Mouse (Mus musculus): ENCODE results near the gene Fgfr2. TPM values are rescaled to one million over a fixed set of nuclear protein-coding genes. Genes with fewer than 3 reads are reported as not detected.

The Fgfr2 gene
- polyA plus RNA-seq, 1 experiment from 2014 or later, result 93.4 TPM

GRCm38 (mm10) chr7:132181586-132182198, 941.5 kb downstream of the Fgfr2 start:
- H3K27me3 ChIP-seq (ENCODE audit: control insufficient read depth, insufficient read depth, low read length), result no peaks in the 10 kb centered on the region
- no peaks in the 10 kb centered on the region for H3K9me3 ChIP-seq (replicated peaks; ENCODE audit: control insufficient read depth, low read length)
- no peak overlapping the region for H3K27ac ChIP-seq (ENCODE audit: low read length)
- H3K9ac ChIP-seq (ENCODE audit: low read length), result no peak overlapping the region
- H3K4me1 ChIP-seq (ENCODE audit: control insufficient read depth, insufficient read depth, low read length), result no peaks in the 10 kb centered on the region
- 65% methylated on average over 4 of the region's 4 CpGs for WGBS
- H3K36me3 ChIP-seq (ENCODE audit: control insufficient read depth, insufficient read depth, low read length), result no peaks in the 10 kb centered on the region
- no peak overlapping the region for H3K4me3 ChIP-seq (replicated peaks; ENCODE audit: low read length)
- no peak overlapping the region for H3K4me2 ChIP-seq (ENCODE audit: low read depth, low read length)
- ATAC-seq (ENCODE audit: insufficient read depth, low FRiP score), result no peak

GRCm38 (mm10) chr7:132181042-132181441, 942.1 kb downstream of the Fgfr2 start:
- ATAC-seq (ENCODE audit: insufficient read depth, low FRiP score), result no peak
- 90% methylated on average over 3 of the region's 3 CpGs for WGBS
- Histone ChIP-seq H3K27me3 (ENCODE audit: control insufficient read depth, insufficient read depth, low read length) (no peaks in the 10 kb centered on the region), H3K9ac (ENCODE audit: low read length) (no peak overlapping the region), H3K9me3 (replicated peaks; ENCODE audit: control insufficient read depth, low read length) (no peaks in the 10 kb centered on the region), H3K4me2 (ENCODE audit: low read depth, low read length) (no peak overlapping the region), H3K4me1 (ENCODE audit: control insufficient read depth, insufficient read depth, low read length) (no peaks in the 10 kb centered on the region), H3K36me3 (ENCODE audit: control insufficient read depth, insufficient read depth, low read length) (no peaks in the 10 kb centered on the region), H3K4me3 (replicated peaks; ENCODE audit: low read length) (no peak overlapping the region), H3K27ac (ENCODE audit: low read length) (no peak overlapping the region)

- Histone ChIP-seq H3K9ac (ENCODE audit: low read length) (no peak overlapping the region), H3K4me1 (ENCODE audit: control insufficient read depth, insufficient read depth, low read length) (no peaks in the 10 kb centered on the region), H3K4me2 (ENCODE audit: low read depth, low read length) (no peak overlapping the region), H3K27me3 (ENCODE audit: control insufficient read depth, insufficient read depth, low read length) (no peaks in the 10 kb centered on the region), H3K27ac (ENCODE audit: low read length) (no peak overlapping the region), H3K9me3 (replicated peaks; ENCODE audit: control insufficient read depth, low read length) (no peaks in the 10 kb centered on the region), H3K4me3 (replicated peaks; ENCODE audit: low read length) (no peak overlapping the region), H3K36me3 (ENCODE audit: control insufficient read depth, insufficient read depth, low read length) (no peaks in the 10 kb centered on the region)
- ATAC-seq (ENCODE audit: insufficient read depth, low FRiP score), result no peak
- WGBS, result 62% methylated on average over 1 of the region's 1 CpGs
Measured at GRCm38 (mm10) chr7:132179049-132179448, 944.1 kb downstream of the Fgfr2 start.

GRCm38 (mm10) chr7:132174787-132175186, 948.4 kb downstream of the Fgfr2 start:
- WGBS, result 89% methylated on average over 5 of the region's 5 CpGs
- no peak overlapping the region for H3K27ac ChIP-seq (ENCODE audit: low read length)
- no peaks in the 10 kb centered on the region for H3K36me3 ChIP-seq (ENCODE audit: control insufficient read depth, insufficient read depth, low read length)
- no peak overlapping the region for H3K4me3 ChIP-seq (replicated peaks; ENCODE audit: low read length)
- no peaks in the 10 kb centered on the region for H3K9me3 ChIP-seq (replicated peaks; ENCODE audit: control insufficient read depth, low read length)
- H3K27me3 ChIP-seq (ENCODE audit: control insufficient read depth, insufficient read depth, low read length), result no peaks in the 10 kb centered on the region
- H3K9ac ChIP-seq (ENCODE audit: low read length), result no peak overlapping the region
- H3K4me1 ChIP-seq (ENCODE audit: control insufficient read depth, insufficient read depth, low read length), result no peaks in the 10 kb centered on the region
- ATAC-seq (ENCODE audit: insufficient read depth, low FRiP score), result no peak
- H3K4me2 ChIP-seq (ENCODE audit: low read depth, low read length), result no peak overlapping the region

- WGBS, result 83% methylated on average over 2 of the region's 2 CpGs
- Histone ChIP-seq H3K4me3 (replicated peaks; ENCODE audit: low read length) (no peak overlapping the region), H3K36me3 (ENCODE audit: control insufficient read depth, insufficient read depth, low read length) (no peaks in the 10 kb centered on the region), H3K4me2 (ENCODE audit: low read depth, low read length) (no peak overlapping the region), H3K27me3 (ENCODE audit: control insufficient read depth, insufficient read depth, low read length) (no peaks in the 10 kb centered on the region), H3K9me3 (replicated peaks; ENCODE audit: control insufficient read depth, low read length) (no peaks in the 10 kb centered on the region), H3K4me1 (ENCODE audit: control insufficient read depth, insufficient read depth, low read length) (no peaks in the 10 kb centered on the region), H3K9ac (ENCODE audit: low read length) (no peak overlapping the region), H3K27ac (ENCODE audit: low read length) (no peak overlapping the region)
- no peak for ATAC-seq (ENCODE audit: insufficient read depth, low FRiP score)
Measured at GRCm38 (mm10) chr7:132174296-132174695, 948.9 kb downstream of the Fgfr2 start.

GRCm38 (mm10) chr7:132172220-132172619, 950.9 kb downstream of the Fgfr2 start:
- Histone ChIP-seq H3K27ac (ENCODE audit: low read length) (no peak overlapping the region), H3K4me1 (ENCODE audit: control insufficient read depth, insufficient read depth, low read length) (no peaks in the 10 kb centered on the region), H3K27me3 (ENCODE audit: control insufficient read depth, insufficient read depth, low read length) (no peaks in the 10 kb centered on the region), H3K9me3 (replicated peaks; ENCODE audit: control insufficient read depth, low read length) (no peaks in the 10 kb centered on the region), H3K36me3 (ENCODE audit: control insufficient read depth, insufficient read depth, low read length) (no peaks in the 10 kb centered on the region), H3K9ac (ENCODE audit: low read length) (no peak overlapping the region), H3K4me2 (ENCODE audit: low read depth, low read length) (no peak overlapping the region), H3K4me3 (replicated peaks; ENCODE audit: low read length) (no peak overlapping the region)
- no peak for ATAC-seq (ENCODE audit: insufficient read depth, low FRiP score)
- WGBS, result 74% methylated on average over 5 of the region's 5 CpGs

GRCm38 (mm10) chr7:132171716-132172115, 951.4 kb downstream of the Fgfr2 start:
- no peak for ATAC-seq (ENCODE audit: insufficient read depth, low FRiP score)
- Histone ChIP-seq H3K9ac (ENCODE audit: low read length) (no peak overlapping the region), H3K4me1 (ENCODE audit: control insufficient read depth, insufficient read depth, low read length) (no peaks in the 10 kb centered on the region), H3K27ac (ENCODE audit: low read length) (no peak overlapping the region), H3K4me3 (replicated peaks; ENCODE audit: low read length) (no peak overlapping the region), H3K4me2 (ENCODE audit: low read depth, low read length) (no peak overlapping the region), H3K27me3 (ENCODE audit: control insufficient read depth, insufficient read depth, low read length) (no peaks in the 10 kb centered on the region), H3K9me3 (replicated peaks; ENCODE audit: control insufficient read depth, low read length) (no peaks in the 10 kb centered on the region), H3K36me3 (ENCODE audit: control insufficient read depth, insufficient read depth, low read length) (no peaks in the 10 kb centered on the region)
- WGBS, result 42% methylated on average over 5 of the region's 5 CpGs

- no peak for ATAC-seq (ENCODE audit: insufficient read depth, low FRiP score)
Measured at GRCm38 (mm10) chr7:132169419-132170169, 953.6 kb downstream of the Fgfr2 start.

GRCm38 (mm10) chr7:132167239-132167638, 955.9 kb downstream of the Fgfr2 start:
- no peak overlapping the region for H3K4me2 ChIP-seq (ENCODE audit: low read depth, low read length)
- H3K9me3 ChIP-seq (replicated peaks; ENCODE audit: control insufficient read depth, low read length), result no peaks in the 10 kb centered on the region
- no peak overlapping the region for H3K27ac ChIP-seq (ENCODE audit: low read length)
- no peaks in the 10 kb centered on the region for H3K36me3 ChIP-seq (ENCODE audit: control insufficient read depth, insufficient read depth, low read length)
- no peaks in the 10 kb centered on the region for H3K4me1 ChIP-seq (ENCODE audit: control insufficient read depth, insufficient read depth, low read length)
- no peak overlapping the region for H3K4me3 ChIP-seq (replicated peaks; ENCODE audit: low read length)
- WGBS, result 66% methylated on average over 4 of the region's 4 CpGs
- no peak overlapping the region for H3K9ac ChIP-seq (ENCODE audit: low read length)
- no peaks in the 10 kb centered on the region for H3K27me3 ChIP-seq (ENCODE audit: control insufficient read depth, insufficient read depth, low read length)
- no peak for ATAC-seq (ENCODE audit: insufficient read depth, low FRiP score)

More at GRCm38 (mm10) chr7:132169419-132170169, 953.6 kb downstream of the Fgfr2 start:
- Histone ChIP-seq H3K9ac (ENCODE audit: low read length) (no peak overlapping the region), H3K9me3 (replicated peaks; ENCODE audit: control insufficient read depth, low read length) (no peaks in the 10 kb centered on the region), H3K27ac (ENCODE audit: low read length) (no peak overlapping the region), H3K27me3 (ENCODE audit: control insufficient read depth, insufficient read depth, low read length) (no peaks in the 10 kb centered on the region), H3K4me2 (ENCODE audit: low read depth, low read length) (no peak overlapping the region), H3K4me1 (ENCODE audit: control insufficient read depth, insufficient read depth, low read length) (no peaks in the 10 kb centered on the region), H3K4me3 (replicated peaks; ENCODE audit: low read length) (no peak overlapping the region), H3K36me3 (ENCODE audit: control insufficient read depth, insufficient read depth, low read length) (no peaks in the 10 kb centered on the region)
- 53% methylated on average over 7 of the region's 7 CpGs for WGBS

Data from stomach, embryonic 16.5 days (tissue).